Mouse (Mus musculus) stomach, postnatal 0 days (tissue): ENCODE data around the gene Lrrc8c. TPM values are rescaled to one million over a fixed set of nuclear protein-coding genes. Genes with fewer than 3 reads are reported as not detected.
"Not testable (repeated sequence)": the region's sequence is repeated elsewhere in the genome, so short reads cannot be mapped to it uniquely, and the experiment has no call there.

Source experiments
- ATAC-seq: fragments of 200-750 bp; cut with Nextera tagmentation; 2 replicates; pipeline ENCODE4 v1.8.0; 2017; ENCODE audit not compliant: low FRiP score, low TSS enrichment
- DNase-seq: peaks from one replicate; pipeline ENCODE4 v3.0.0-alpha.2; 2016; ENCODE audit warnings: low spot score
- H3K27ac ChIP-seq: fragments of 300-500 bp; sonication (generic); replicated peaks from 2 replicates; pipeline ENCODE4 v1.5.1; 2014; ENCODE audit warnings: mild to moderate bottlenecking, control low read depth
- H3K27me3 ChIP-seq: fragments of 300-500 bp; sonication (generic); 2 replicates; pipeline ENCODE4 v1.6.1; 2014; ENCODE audit warnings: low read length; ENCODE audit not compliant: control insufficient read depth, insufficient read depth
- H3K36me3 ChIP-seq: fragments of 300-500 bp; sonication (generic); 2 replicates; pipeline ENCODE4 v1.6.1; 2014; ENCODE audit warnings: low read length, mixed read lengths; ENCODE audit not compliant: control insufficient read depth, insufficient read depth
- H3K4me1 ChIP-seq: fragments of 300-500 bp; sonication (generic); replicated peaks from 2 replicates; pipeline ENCODE4 v1.6.1; 2014; ENCODE audit warnings: antibody characterized with exemption; ENCODE audit not compliant: control insufficient read depth, insufficient read depth
- H3K4me2 ChIP-seq: fragments of 300-500 bp; sonication (generic); replicated peaks from 2 replicates; pipeline ENCODE4 v1.6.1; 2014; ENCODE audit warnings: low read depth, mild to moderate bottlenecking, control low read depth, moderate library complexity
- H3K4me3 ChIP-seq: fragments of 300-500 bp; sonication (generic); 2 replicates; pipeline ENCODE4 v1.5.1; 2014; ENCODE audit warnings: low read depth, low read length, control low read depth
- H3K9ac ChIP-seq: fragments of 300-500 bp; sonication (generic); 2 replicates; pipeline ENCODE4 v1.6.1; 2014; ENCODE audit warnings: mild to moderate bottlenecking, low read length, control low read depth, mixed read lengths
- H3K9me3 ChIP-seq: fragments of 300-500 bp; sonication (generic); 2 replicates; pipeline ENCODE4 v1.6.1; 2016; ENCODE audit warnings: low read length; ENCODE audit not compliant: control insufficient read depth
- CTCF ChIP-seq: IDR thresholded peaks from 2 replicates; pipeline ENCODE4 v1.5.1; 2016; ENCODE audit warnings: antibody characterized with exemption, low read depth, mild to moderate bottlenecking, moderate library complexity
- EP300 ChIP-seq: optimal IDR thresholded peaks from 2 replicates; pipeline ENCODE3; 2016; ENCODE audit warnings: antibody characterized with exemption
- WGBS: fragments of 180-500 bp; shearing (Covaris S2); extraction: QIAGEN DNeasy Blood & Tissue Kit; methylation state at CpG from one replicate; pipeline ENCODE4 v1.1.7; 2014; 5-methylcytosine and 5-hydroxymethylcytosine counted together
- polyA plus RNA-seq: library from polyadenylated mRNA; unstranded; fragments of >200 nt; fragmentation: Nextera tagmentation; extraction: Ambion mirVana; gene quantifications from 2 replicates; pipeline ENCODE4 v1.2.1, GENCODE M21; 2015

Gene Lrrc8c
- polyA plus RNA-seq, 1 experiment from 2014 or later = 7.3 TPM

DNA sequence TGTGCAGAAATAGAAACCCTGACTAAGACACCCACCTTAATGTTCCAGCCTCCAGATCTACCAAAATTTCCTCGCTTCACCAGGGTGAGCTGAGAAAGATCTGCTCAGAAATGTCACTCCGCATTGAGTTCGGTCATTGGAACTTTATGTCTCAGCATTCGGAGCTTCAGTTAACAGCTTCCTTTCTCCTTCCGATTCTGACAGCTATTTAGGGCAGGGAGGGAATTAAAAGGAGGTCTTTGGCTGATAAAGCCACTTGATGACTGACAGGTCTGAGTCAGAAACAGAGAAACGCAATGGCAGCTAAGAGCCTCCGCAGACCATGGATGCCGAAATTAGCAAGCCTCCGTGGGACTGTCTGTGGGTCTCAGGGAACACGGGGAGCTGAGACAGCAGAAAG is 112.9 kb downstream of the Lrrc8c start:
- WGBS = 83% methylated on average over 10 of the region's 10 CpGs
- no peak for TF ChIP-seq EP300
- TF ChIP-seq CTCF = no peak
- ATAC-seq (no peak), DNase-seq (no peak)
- no peak overlapping the region for H3K9ac ChIP-seq
- H3K4me3 ChIP-seq = no peak overlapping the region
- H3K4me1 ChIP-seq = no peaks in the 10 kb centered on the region
- no peak overlapping the region for H3K4me2 ChIP-seq
- no peak overlapping the region for H3K27ac ChIP-seq
- no peaks in the 10 kb centered on the region for H3K27me3 ChIP-seq
- no peaks in the 10 kb centered on the region for H3K36me3 ChIP-seq
- H3K9me3 ChIP-seq = no peaks in the 10 kb centered on the region

DNA sequence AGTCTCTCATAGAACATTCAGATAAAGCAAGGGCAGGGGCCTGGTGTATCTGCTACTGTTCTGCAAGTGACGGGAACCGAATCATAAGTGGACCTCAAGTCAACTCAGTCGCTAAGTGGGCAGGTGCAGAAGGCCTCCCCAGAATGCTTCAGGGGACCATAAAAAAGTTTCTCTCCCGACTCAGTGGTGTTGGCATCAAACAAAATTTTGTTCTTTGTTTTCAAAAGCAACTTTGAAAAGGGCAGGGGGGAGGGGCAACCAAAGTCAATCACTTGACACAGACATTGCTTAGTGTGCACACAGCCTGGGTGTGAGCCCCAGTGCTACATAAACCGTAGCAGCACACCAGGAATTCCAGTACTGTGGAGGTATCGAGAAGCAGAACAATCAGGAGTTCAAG is 116.4 kb downstream of the Lrrc8c start:
- no peak overlapping the region for H3K4me3 ChIP-seq
- no peaks in the 10 kb centered on the region for H3K9me3 ChIP-seq
- H3K27ac ChIP-seq = no peak overlapping the region
- ATAC-seq (no peak), DNase-seq (no peak)
- TF ChIP-seq EP300 (no peak), CTCF (no peak)
- WGBS = 77% methylated on average over 6 of the region's 6 CpGs
- no peaks in the 10 kb centered on the region for H3K4me1 ChIP-seq
- no peaks in the 10 kb centered on the region for H3K27me3 ChIP-seq
- no peaks in the 10 kb centered on the region for H3K36me3 ChIP-seq
- H3K9ac ChIP-seq = no peak overlapping the region
- H3K4me2 ChIP-seq = no peak overlapping the region

DNA sequence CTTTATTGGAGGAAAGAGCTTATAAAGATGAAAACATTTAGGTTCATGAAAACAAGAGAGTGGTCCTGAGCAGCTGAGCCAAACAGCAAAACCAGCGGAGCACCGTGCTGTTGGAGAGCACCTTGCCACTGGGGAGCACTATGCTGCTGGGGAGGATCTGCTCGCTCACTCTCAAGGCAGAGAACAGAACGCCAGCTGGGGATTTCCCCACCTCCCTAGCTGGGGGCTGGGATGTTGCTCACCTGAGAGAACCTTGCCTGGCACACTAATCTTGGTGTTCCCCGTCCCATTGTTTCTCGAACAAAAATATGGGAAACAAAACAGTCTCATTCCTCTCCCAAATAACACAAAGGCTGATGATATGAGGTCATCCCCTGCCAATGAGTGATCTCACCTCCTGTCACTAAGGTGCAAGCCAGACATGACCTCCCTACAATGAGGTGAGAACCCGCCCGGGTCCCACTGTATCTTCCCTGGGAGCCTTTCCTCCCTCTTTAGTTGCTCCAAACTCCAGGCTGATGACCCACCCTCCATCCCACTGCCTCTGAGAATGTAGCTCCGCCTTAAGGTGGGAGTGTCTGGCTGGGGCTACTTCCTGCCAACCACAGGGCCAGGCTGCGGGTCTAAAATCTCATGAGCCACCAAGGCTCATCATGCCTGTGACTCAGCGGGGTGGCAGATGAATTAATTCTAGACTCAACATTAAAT is 117.5 kb downstream of the Lrrc8c start:
- ATAC-seq = peak; percentile 12; the same call in 1 of the 2 replicates
- WGBS = 73% methylated on average over 11 of the region's 11 CpGs

DNA sequence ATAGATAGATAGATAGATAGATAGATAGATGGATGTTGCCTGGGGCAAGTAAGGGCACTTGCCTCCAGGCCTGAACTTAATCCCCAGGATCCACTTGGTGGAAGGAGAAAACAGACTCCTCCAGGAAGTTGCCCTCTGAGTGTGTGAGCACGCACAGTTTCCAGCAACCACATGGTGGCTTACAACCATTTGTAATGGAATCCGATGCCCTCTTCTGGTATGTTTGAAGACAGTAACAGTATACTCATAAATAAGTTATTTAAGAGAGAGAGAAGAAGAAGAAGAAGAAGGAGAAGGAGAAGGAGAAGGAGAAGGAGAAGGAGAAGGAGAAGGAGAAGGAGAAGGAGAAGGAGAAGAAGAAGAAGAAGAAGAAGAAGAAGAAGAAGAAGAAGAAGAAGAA is 119.1 kb downstream of the Lrrc8c start:
- WGBS = 97% methylated on average over 2 of the region's 2 CpGs
- H3K4me2 ChIP-seq, H3K9me3 ChIP-seq, H3K36me3 ChIP-seq, ATAC-seq, H3K27me3 ChIP-seq, DNase-seq, H3K4me3 ChIP-seq, H3K27ac ChIP-seq, H3K9ac ChIP-seq, H3K4me1 ChIP-seq: not testable (repeated sequence)

More for the DNA sequence above, 117.5 kb downstream of the Lrrc8c start:
- Histone ChIP-seq H3K4me2 (no peak overlapping the region), H3K27me3 (no peaks in the 10 kb centered on the region), H3K4me3 (no peak overlapping the region), H3K36me3 (no peaks in the 10 kb centered on the region), H3K27ac (no peak overlapping the region), H3K9ac (no peak overlapping the region), H3K9me3 (no peaks in the 10 kb centered on the region), H3K4me1 (no peaks in the 10 kb centered on the region)
- TF ChIP-seq CTCF (no peak), EP300 (no peak)
- DNase-seq = no peak

DNA sequence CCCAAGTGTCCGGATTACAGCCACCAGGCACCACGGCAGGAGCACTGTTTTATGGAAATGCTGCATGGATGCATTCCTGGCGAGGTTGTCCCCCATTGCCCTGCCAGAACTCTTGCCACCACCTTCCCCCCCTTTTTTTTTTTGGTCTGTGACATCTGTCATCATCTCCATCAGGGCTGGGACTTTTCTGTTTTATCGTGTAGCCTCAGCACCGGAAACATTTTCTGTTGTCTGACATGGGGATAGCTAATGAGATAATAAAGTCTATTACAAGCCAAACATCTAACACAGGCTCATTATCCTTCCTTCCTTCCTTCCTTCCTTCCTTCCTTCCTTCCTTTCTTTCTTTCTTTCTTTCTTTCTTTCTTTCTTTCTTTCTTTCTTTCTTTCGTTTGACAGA is 119.7 kb downstream of the Lrrc8c start:
- DNase-seq = no peak
- 93% methylated on average over 6 of the region's 6 CpGs for WGBS
- H3K27ac ChIP-seq = no peak overlapping the region
- H3K4me2 ChIP-seq = no peak overlapping the region
- H3K27me3 ChIP-seq = no peaks in the 10 kb centered on the region
- no peaks in the 10 kb centered on the region for H3K4me1 ChIP-seq
- no peak for ATAC-seq
- H3K36me3 ChIP-seq = no peaks in the 10 kb centered on the region
- H3K9me3 ChIP-seq = no peaks in the 10 kb centered on the region
- no peak overlapping the region for H3K9ac ChIP-seq
- no peak overlapping the region for H3K4me3 ChIP-seq
- no peak for TF ChIP-seq EP300
- no peak for TF ChIP-seq CTCF

DNA sequence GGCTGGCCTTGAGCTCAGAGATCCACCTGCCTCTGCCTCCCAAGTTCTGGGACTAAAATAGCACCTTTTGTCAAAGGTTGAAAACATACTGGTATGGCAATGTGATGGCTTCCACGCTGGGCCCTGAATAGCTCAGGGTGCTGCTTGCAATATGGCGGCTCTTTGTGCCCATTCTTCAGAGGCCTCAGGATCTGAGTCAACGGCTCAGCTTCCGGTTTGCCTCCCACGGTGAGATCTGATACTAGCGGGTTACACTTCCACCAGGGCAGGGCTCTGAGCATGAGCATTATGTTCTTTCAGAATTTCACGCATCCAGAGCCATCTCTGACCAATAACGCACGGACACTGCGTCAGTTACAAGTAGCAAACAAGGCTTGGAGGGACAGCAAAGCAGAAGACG is 120.2 kb downstream of the Lrrc8c start:
- 94% methylated on average over 11 of the region's 11 CpGs for WGBS

More for the DNA sequence above, 120.2 kb downstream of the Lrrc8c start:
- no peak for ATAC-seq
- Histone ChIP-seq H3K9ac (no peak overlapping the region), H3K36me3 (no peaks in the 10 kb centered on the region), H3K27ac (no peak overlapping the region), H3K4me3 (no peak overlapping the region), H3K27me3 (no peaks in the 10 kb centered on the region), H3K9me3 (no peaks in the 10 kb centered on the region), H3K4me1 (no peaks in the 10 kb centered on the region), H3K4me2 (no peak overlapping the region)
- DNase-seq = no peak
- TF ChIP-seq CTCF (no peak), EP300 (no peak)
